Mouse (Mus musculus): ENCODE measurements around the gene Zfhx3. TPM values are rescaled to one million over a fixed set of nuclear protein-coding genes. Genes with fewer than 3 reads are reported as not detected.

Gene Zfhx3
- total and polyA plus RNA-seq, 3 experiments: 0.23 to 2.5 TPM; not detected in 1

DNA sequence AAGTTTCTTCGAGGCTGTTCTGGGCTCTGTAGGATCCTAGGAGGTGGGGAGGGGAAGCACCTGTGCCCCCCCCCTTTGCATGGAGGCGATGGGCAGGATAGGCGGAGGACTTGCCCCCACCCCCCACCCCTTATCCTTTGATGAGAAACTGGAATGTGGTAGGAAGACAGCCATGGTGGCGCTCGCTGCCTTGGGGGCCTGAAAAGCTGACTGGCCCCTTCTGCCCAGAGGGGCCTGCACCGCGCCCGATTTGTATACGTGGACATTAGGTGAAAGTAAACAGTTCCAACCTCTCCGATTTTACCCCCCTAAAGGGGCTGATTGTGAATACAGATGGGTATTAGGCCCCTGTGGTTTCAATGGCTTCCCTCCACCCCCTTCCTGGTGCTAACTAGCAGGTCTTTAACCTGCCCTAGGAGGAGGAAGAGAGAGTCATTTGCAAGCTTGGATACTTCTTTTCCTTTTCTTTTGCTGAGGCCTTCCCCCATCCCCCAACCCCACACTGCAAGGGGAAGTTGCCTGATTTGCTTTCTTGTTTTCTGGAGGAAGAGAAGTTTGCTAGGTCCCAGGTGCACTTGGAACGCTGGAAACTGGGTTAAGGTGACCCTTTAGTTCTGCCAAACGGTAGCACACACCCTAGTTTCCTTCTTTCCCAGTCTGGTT, 787.4 kb downstream of the Zfhx3 start:
- DNase-seq (ENCODE audit: low read depth, low spot score): no peak
- H3K9ac ChIP-seq (ENCODE audit: control insufficient read depth, low read depth, low read length, poor library complexity, severe bottlenecking): no peak overlapping the region
- peaks cover 0 to 7% of the 10 kb centered on the region in 2 experiments; a peak in 1 of 4 replicates for H3K4me1 ChIP-seq (ENCODE audit: control insufficient read depth in 1 of 2, insufficient read depth in 2 of 2, low read length in 2 of 2)
- H3K36me3 ChIP-seq (ENCODE audit: control insufficient read depth in 1 of 2, insufficient read depth in 2 of 2, low read length in 2 of 2): peaks cover 0 to 4% of the 10 kb centered on the region in 2 experiments; a peak in 1 of 4 replicates
- H3K27me3 ChIP-seq (ENCODE audit: control insufficient read depth in 1 of 2, insufficient read depth in 2 of 2, low read length in 2 of 2): no peaks in the 10 kb centered on the region
- H3K27ac ChIP-seq (ENCODE audit: control insufficient read depth, low read depth, low read length): no peak overlapping the region
- TF ChIP-seq GABPA (IDR thresholded peaks at IDR 0.05; ENCODE audit: low read depth, low read length) (no peak), ZNF384 (IDR thresholded peaks at IDR 0.05; ENCODE audit: low read depth, low read length) (no peak), POLR2AphosphoS2 (IDR thresholded peaks at IDR 0.05; ENCODE audit: low read length) (no peak), KAT2A (conservative IDR thresholded peaks at IDR 0.05; ENCODE audit: low read depth, low read length) (no peak), POLR2AphosphoS5 (IDR thresholded peaks at IDR 0.05; ENCODE audit: borderline replicate concordance, low read depth, low read length) (no peak), USF1 (IDR thresholded peaks at IDR 0.05; ENCODE audit: low read depth, low read length) (no peak), RAD21 (IDR thresholded peaks at IDR 0.05; ENCODE audit: low read depth, low read length) (no peak), CTCF (IDR thresholded peaks at IDR 0.05 in 2 of 3, conservative IDR thresholded peaks at IDR 0.05 in 1 of 3; ENCODE audit: control insufficient read depth in 1 of 3, insufficient read depth in 1 of 3, low read depth in 2 of 3, low read length in 3 of 3, poor library complexity in 1 of 3, severe bottlenecking in 1 of 3) (no peak), ZKSCAN1 (IDR thresholded peaks at IDR 0.05; ENCODE audit: low read depth, low read length) (no peak), MAZ (IDR thresholded peaks at IDR 0.05; ENCODE audit: low read depth, low read length) (no peak), MAX (IDR thresholded peaks at IDR 0.05; ENCODE audit: low read length) (no peak)
- no peaks in the 10 kb centered on the region for H3K9me3 ChIP-seq (replicated peaks; ENCODE audit: insufficient read depth, low read length)
- H3K4me3 ChIP-seq (ENCODE audit: control insufficient read depth in 1 of 2, insufficient read depth in 1 of 2, low read depth in 2 of 2, low read length in 2 of 2): no peak overlapping the region
- no peaks in the 10 kb centered on the region for H3K79me2 ChIP-seq (ENCODE audit: control insufficient read depth, insufficient read depth, low read length, poor library complexity)

DNA sequence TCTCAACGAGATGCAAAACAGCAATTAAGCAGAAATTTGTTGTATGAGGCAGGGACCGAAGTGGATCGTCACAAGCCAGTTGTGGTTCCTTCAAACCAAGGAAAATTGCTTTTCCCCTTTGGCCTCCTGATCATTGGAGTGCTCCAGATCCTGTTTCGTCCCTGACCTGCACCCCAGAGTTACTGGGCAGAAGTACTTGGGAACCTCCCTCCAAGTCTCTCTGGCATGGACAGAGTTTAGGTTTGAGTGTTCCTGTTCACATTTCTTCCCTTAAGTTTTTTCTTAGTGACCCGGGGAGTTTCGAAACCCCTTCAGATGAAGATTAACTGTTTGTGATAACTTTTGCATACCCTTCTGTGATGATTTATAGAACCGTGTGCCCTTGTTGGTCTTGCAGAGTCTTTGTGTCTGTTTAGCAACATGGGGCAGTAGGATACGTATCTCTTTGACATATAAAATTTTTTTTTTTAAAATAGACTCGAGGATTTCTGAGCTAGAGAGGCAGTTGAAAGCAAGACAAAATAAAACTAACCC, 788.5 kb downstream of the Zfhx3 start:
- H3K27me3 ChIP-seq (ENCODE audit: control insufficient read depth in 1 of 2, insufficient read depth in 2 of 2, low read length in 2 of 2): no peaks in the 10 kb centered on the region
- H3K4me1 ChIP-seq (ENCODE audit: control insufficient read depth in 1 of 2, insufficient read depth in 2 of 2, low read length in 2 of 2): 0 out of 4 replicates have a peak, but pooled peaks cover 0 to 3% of the 10 kb centered on the region in 2 experiments
- H3K9ac ChIP-seq (ENCODE audit: control insufficient read depth, low read depth, low read length, poor library complexity, severe bottlenecking): no peak overlapping the region
- no peaks in the 10 kb centered on the region for H3K9me3 ChIP-seq (replicated peaks; ENCODE audit: insufficient read depth, low read length)
- no peak overlapping the region for H3K4me3 ChIP-seq (ENCODE audit: control insufficient read depth in 1 of 2, insufficient read depth in 1 of 2, low read depth in 2 of 2, low read length in 2 of 2)
- no peak overlapping the region for H3K27ac ChIP-seq (ENCODE audit: control insufficient read depth, low read depth, low read length)
- H3K79me2 ChIP-seq (ENCODE audit: control insufficient read depth, insufficient read depth, low read length, poor library complexity): no peaks in the 10 kb centered on the region
- no peaks in the 10 kb centered on the region for H3K36me3 ChIP-seq (ENCODE audit: control insufficient read depth in 1 of 2, insufficient read depth in 2 of 2, low read length in 2 of 2)
- TF ChIP-seq SIN3A (IDR thresholded peaks at IDR 0.05; ENCODE audit: low read length): no peak
- no peak for TF ChIP-seq RCOR1 (IDR thresholded peaks at IDR 0.05; ENCODE audit: low read depth, low read length)
- TF ChIP-seq ZNF384 (IDR thresholded peaks at IDR 0.05; ENCODE audit: low read depth, low read length): no peak
- DNase-seq (ENCODE audit: low read depth, low spot score): no peak

DNA sequence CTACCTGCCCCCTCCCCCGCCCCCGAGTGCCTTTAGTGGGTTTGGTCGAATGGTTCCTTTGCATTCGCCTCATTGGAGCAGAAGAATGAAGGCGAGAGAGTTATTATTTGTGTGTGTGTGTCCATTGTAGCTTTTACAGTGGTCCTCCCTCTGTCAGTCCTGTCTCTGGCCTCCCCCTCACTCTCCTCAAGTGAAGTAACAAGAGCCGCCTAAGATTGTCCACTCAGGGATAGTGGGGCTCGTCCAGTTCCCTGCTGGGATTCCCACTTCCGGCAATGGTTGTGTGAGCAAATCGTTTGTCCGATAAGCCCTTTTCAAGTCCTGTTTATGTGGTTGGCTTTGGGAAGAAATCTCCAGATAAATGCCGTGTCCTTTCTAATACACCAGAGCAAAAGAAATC, 790.1 kb downstream of the Zfhx3 start:
- no peak overlapping the region for H3K9ac ChIP-seq (ENCODE audit: control insufficient read depth, low read depth, low read length, poor library complexity, severe bottlenecking)
- no peak for DNase-seq (ENCODE audit: low read depth, low spot score)
- H3K79me2 ChIP-seq (ENCODE audit: control insufficient read depth, insufficient read depth, low read length, poor library complexity): no peaks in the 10 kb centered on the region
- no peaks in the 10 kb centered on the region for H3K27me3 ChIP-seq (ENCODE audit: control insufficient read depth in 1 of 2, insufficient read depth in 2 of 2, low read length in 2 of 2)
- TF ChIP-seq ETS1 (IDR thresholded peaks at IDR 0.05; ENCODE audit: low read depth, low read length) (no peak), ELF1 (IDR thresholded peaks at IDR 0.05; ENCODE audit: low read depth, low read length) (no peak), KAT2A (conservative IDR thresholded peaks at IDR 0.05; ENCODE audit: low read depth, low read length) (no peak), JUND (IDR thresholded peaks at IDR 0.05; ENCODE audit: low read depth, low read length) (no peak), POLR2A (IDR thresholded peaks at IDR 0.05; ENCODE audit: control insufficient read depth in 1 of 2, insufficient read depth in 1 of 2, low read depth in 1 of 2, low read length in 2 of 2, poor library complexity in 1 of 2) (no peak), USF2 (IDR thresholded peaks at IDR 0.05; ENCODE audit: borderline replicate concordance in 1 of 2, insufficient read depth in 1 of 2, low read depth in 1 of 2, low read length in 2 of 2) (no peak), SIN3A (IDR thresholded peaks at IDR 0.05; ENCODE audit: low read length) (no peak), TCF12 (IDR thresholded peaks at IDR 0.05; ENCODE audit: low read depth, low read length) (no peak), POLR2AphosphoS5 (IDR thresholded peaks at IDR 0.05; ENCODE audit: borderline replicate concordance, low read depth, low read length) (no peak), GATA1 (IDR thresholded peaks at IDR 0.05; ENCODE audit: low read depth, low read length) (no peak)
- H3K36me3 ChIP-seq (ENCODE audit: control insufficient read depth in 1 of 2, insufficient read depth in 2 of 2, low read length in 2 of 2): no peaks in the 10 kb centered on the region
- no peaks in the 10 kb centered on the region for H3K9me3 ChIP-seq (replicated peaks; ENCODE audit: insufficient read depth, low read length)
- H3K4me3 ChIP-seq (ENCODE audit: control insufficient read depth in 1 of 2, insufficient read depth in 1 of 2, low read depth in 2 of 2, low read length in 2 of 2): no peak overlapping the region
- H3K4me1 ChIP-seq (ENCODE audit: control insufficient read depth in 1 of 2, insufficient read depth in 2 of 2, low read length in 2 of 2): 0 out of 4 replicates have a peak, but pooled peaks cover 0 to 3% of the 10 kb centered on the region in 2 experiments
- H3K27ac ChIP-seq (ENCODE audit: control insufficient read depth, low read depth, low read length): no peak overlapping the region

Data from MEL (cell line).